Mouse (Mus musculus) lung, adult 2 months (tissue): ENCODE data around the gene Cdk5. TPM values are rescaled to one million over a fixed set of nuclear protein-coding genes. Genes with fewer than 3 reads are reported as not detected.

Source experiments
- DNase-seq: peaks from one replicate; pipeline ENCODE4 v3.0.0; 2022
- H3K4me1 ChIP-seq: fragments of 200-500 bp; 2 replicates; pipeline ENCODE4 v1.6.1; 2011; ENCODE audit warnings: low read length; ENCODE audit not compliant: control insufficient read depth, insufficient read depth
- H3K4me3 ChIP-seq: fragments of 200-500 bp; replicated peaks from 2 replicates; pipeline ENCODE3; 2011; ENCODE audit warnings: low read depth, mild to moderate bottlenecking, control low read depth, low read length; ENCODE audit errors: extremely low read depth
- CTCF ChIP-seq: fragments of 200-500 bp; IDR thresholded peaks from 2 replicates; pipeline ENCODE4 v1.5.1; 2011; ENCODE audit warnings: mild to moderate bottlenecking, low read length, control low read depth; ENCODE audit not compliant: insufficient read depth
- POLR2A ChIP-seq: fragments of 200-500 bp; IDR thresholded peaks from 2 replicates; pipeline ENCODE4 v1.6.1; 2011; ENCODE audit warnings: low read depth, mild to moderate bottlenecking, control low read depth, low read length, borderline replicate concordance; ENCODE audit errors: extremely low read depth
- WGBS: fragments of 180-500 bp; shearing (Covaris S2); methylation state at CpG from one replicate; pipeline ENCODE4 v1.1.7; 2018; 5-methylcytosine and 5-hydroxymethylcytosine counted together
- polyA plus RNA-seq: library from polyadenylated mRNA; depleted of rRNA; stranded (reverse); fragments of >200 nt; gene quantifications from 2 replicates; pipeline ENCODE4 v1.2.3, GENCODE M21; 2012

Gene Cdk5
- polyA plus RNA-seq, 1 experiment: 71.4 TPM

GRCm38 (mm10) chr5:24417587-24417986 is 5.7 kb downstream of the Cdk5 start:
- Histone ChIP-seq H3K4me3 (no peak overlapping the region), H3K4me1 (peaks cover under 1% of the 10 kb centered on the region)
- no peak for DNase-seq
- TF ChIP-seq CTCF (no peak), POLR2A (no peak)
- whole genome bisulfite sequencing: 90% methylated on average over 10 of the region's 10 CpGs

- 5% methylated on average over 21 of the region's 21 CpGs for WGBS
Measured at GRCm38 (mm10) chr5:24416222-24416736, 7.1 kb downstream of the Cdk5 start.

GRCm38 (mm10) chr5:24413938-24414337 is 9.4 kb downstream of the Cdk5 start:
- no peak for TF ChIP-seq CTCF
- H3K4me1 ChIP-seq: no peaks in the 10 kb centered on the region; the same call in 1 of the 2 replicates
- H3K4me3 ChIP-seq: no peak overlapping the region
- WGBS: 73% methylated on average over 13 of the region's 13 CpGs
- DNase-seq: no peak

More at GRCm38 (mm10) chr5:24416222-24416736, 7.1 kb downstream of the Cdk5 start:
- Histone ChIP-seq H3K4me3 (peak overlapping the region; percentile 4), H3K4me1 (no peaks in the 10 kb centered on the region; the same call in 1 of the 2 replicates)
- peak; percentile 70 for DNase-seq
- TF ChIP-seq CTCF (peak; percentile 52; the same call in 1 of the 2 replicates), POLR2A (0 out of 2 replicates have a peak, but pooled peaks have one; percentile 22)

GRCm38 (mm10) chr5:24413042-24413693 is 10.2 kb downstream of the Cdk5 start, which contains the start of gene Asic3:
Gene Asic3 (plus strand): TSS chr5:24413392.
- no peaks in the 10 kb centered on the region; the same call in 1 of the 2 replicates for H3K4me1 ChIP-seq
- DNase-seq: no peak
- no peak for TF ChIP-seq POLR2A
- H3K4me3 ChIP-seq: no peak within 1 kb of the TSS
- 46% methylated on average over 11 of the region's 11 CpGs for WGBS

- H3K4me1 ChIP-seq: no peaks in the 10 kb centered on the region; the same call in 1 of the 2 replicates
- no peak overlapping the region for H3K4me3 ChIP-seq
- DNase-seq: no peak
- 88% methylated on average over 2 of the region's 2 CpGs for WGBS
- TF ChIP-seq POLR2A (no peak), CTCF (no peak)
Measured at GRCm38 (mm10) chr5:24412063-24412462, 11.3 kb downstream of the Cdk5 start.

- H3K4me1 ChIP-seq: no peaks in the 10 kb centered on the region
- no peak for TF ChIP-seq POLR2A
- no peak for DNase-seq
- no peak overlapping the region for H3K4me3 ChIP-seq
- WGBS: 83% methylated on average over 2 of the region's 2 CpGs
Measured at GRCm38 (mm10) chr5:24409466-24409865, 13.9 kb downstream of the Cdk5 start.

GRCm38 (mm10) chr5:24408651-24409050 is 14.7 kb downstream of the Cdk5 start:
- no peak for DNase-seq
- Histone ChIP-seq H3K4me3 (no peak overlapping the region), H3K4me1 (no peaks in the 10 kb centered on the region)
- 74% methylated on average over 13 of the region's 13 CpGs for WGBS
- TF ChIP-seq CTCF (no peak), POLR2A (no peak)

- no peak overlapping the region for H3K4me3 ChIP-seq
- TF ChIP-seq CTCF: no peak
- H3K4me1 ChIP-seq: no peaks in the 10 kb centered on the region
- WGBS: 72% methylated on average over 3 of the region's 3 CpGs
- DNase-seq: no peak
Measured at GRCm38 (mm10) chr5:24405389-24405876, 17.9 kb downstream of the Cdk5 start.

- Histone ChIP-seq H3K4me3 (no peak overlapping the region), H3K4me1 (no peaks in the 10 kb centered on the region)
- TF ChIP-seq POLR2A (no peak), CTCF (no peak)
- no peak for DNase-seq
- 73% methylated on average over 6 of the region's 6 CpGs for WGBS
Measured at GRCm38 (mm10) chr5:24404594-24405360, 18.6 kb downstream of the Cdk5 start.
